Mouse (Mus musculus) megakaryocyte progenitor cell, adult 5-6 weeks (primary cell): ENCODE results near the gene Poglut1. TPM values are rescaled to one million over a fixed set of nuclear protein-coding genes. Genes with fewer than 3 reads are reported as not detected.

Experiments used
- ATAC-seq: replicated peaks from 2 replicates; pipeline ENCODE4 v1.8.0; 2016; ENCODE audit warnings: mild to moderate bottlenecking, moderate TSS enrichment, inconsistent platforms; ENCODE audit not compliant: poor library complexity
- total RNA-seq, 2 experiments: library from RNA; stranded (forward) in 1 of 2; stranded (reverse) in 1 of 2; fragments of 157-497, 149-512 nt in 1 of 2; fragments of 200-1000 nt in 1 of 2; gene quantifications; 2 replicates each; pipeline versions ENCODE4 v1.2.3 to v1.2.4; 2015 to 2017

Gene Poglut1
- total RNA-seq (2015) (41.1 and 43.1 TPM in 2 replicates), total RNA-seq (2017) (19.5 and 20.6 TPM in 2 replicates)

DNA sequence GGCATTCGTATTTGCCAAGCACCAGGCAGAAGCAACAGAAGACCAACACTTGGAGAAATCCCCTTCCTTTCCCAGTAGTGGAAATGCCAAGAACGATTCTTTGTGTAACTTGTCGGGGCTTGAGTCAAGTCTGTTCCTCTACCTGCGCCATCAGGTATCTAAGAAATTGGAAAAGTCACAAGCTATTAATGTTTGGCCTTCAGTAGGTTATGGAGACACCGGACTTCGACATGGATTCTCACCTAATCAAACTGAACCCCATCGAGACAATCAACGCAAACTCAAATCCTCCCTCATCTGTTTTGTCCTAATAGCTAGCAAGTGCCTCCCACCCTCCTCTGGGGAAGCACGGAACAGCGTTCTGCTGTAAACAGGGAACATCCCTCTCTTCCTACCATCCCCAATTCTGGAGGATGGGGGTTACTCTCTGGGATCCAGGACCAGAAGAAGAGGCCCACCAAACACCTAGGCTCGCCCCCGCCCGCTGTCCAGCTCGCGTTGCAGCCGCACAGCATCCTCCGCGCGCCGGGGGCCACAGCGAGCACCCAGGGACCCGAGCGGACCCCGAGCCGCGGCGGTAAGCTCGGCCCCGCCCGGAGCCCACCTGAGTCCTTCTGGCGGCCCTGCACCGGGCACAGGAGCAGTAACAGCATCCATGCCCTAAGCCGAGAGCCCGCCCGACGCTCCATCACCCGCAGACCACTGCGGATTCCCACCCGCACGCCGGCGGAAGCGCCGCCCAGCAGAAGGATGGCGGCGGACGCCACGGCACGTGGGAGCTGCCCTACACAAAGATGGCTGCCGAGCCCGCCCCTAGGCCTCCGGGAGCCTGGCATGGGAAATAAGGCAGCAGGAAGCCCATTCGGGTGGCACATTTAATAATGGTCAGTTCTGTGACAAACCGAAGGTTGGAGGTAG, at the start of gene Poglut1:
Gene Poglut1 (minus strand): TSS at position 780 of the 918 bp plus-strand sequence.
- ATAC-seq, result peak; percentile 96

GRCm38 (mm10) chr16:38598986-38599680, 49.1 kb upstream of the Poglut1 start:
- no peak for ATAC-seq

GRCm38 (mm10) chr16:38596651-38597050, 46.6 kb upstream of the Poglut1 start:
- no peak for ATAC-seq

GRCm38 (mm10) chr16:38596099-38596498, 46.0 kb upstream of the Poglut1 start:
- no peak for ATAC-seq

DNA sequence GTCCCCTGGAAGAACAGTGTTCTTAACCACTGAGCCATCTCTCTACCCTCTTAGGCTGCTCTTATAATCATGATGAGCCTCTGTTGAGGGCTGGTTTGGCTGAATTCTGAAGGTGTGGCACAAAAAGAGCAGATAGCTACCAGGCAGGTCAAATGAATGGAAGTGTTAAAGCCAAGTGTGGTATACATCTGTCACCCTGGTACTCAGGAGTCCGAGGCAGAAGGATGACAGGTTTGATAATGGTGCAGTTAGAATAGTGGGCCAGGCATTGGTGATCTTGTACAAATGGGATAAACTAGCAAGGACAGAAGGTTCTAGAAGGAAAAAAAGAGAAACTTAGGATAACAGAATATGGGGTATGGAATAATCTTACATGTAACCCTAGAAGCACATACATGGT, 44.4 kb upstream of the Poglut1 start:
- no peak for ATAC-seq

GRCm38 (mm10) chr16:38592946-38593345, 42.9 kb upstream of the Poglut1 start:
- peak; percentile 46 for ATAC-seq

GRCm38 (mm10) chr16:38592026-38592678, 42.1 kb upstream of the Poglut1 start:
- ATAC-seq, result no peak

DNA sequence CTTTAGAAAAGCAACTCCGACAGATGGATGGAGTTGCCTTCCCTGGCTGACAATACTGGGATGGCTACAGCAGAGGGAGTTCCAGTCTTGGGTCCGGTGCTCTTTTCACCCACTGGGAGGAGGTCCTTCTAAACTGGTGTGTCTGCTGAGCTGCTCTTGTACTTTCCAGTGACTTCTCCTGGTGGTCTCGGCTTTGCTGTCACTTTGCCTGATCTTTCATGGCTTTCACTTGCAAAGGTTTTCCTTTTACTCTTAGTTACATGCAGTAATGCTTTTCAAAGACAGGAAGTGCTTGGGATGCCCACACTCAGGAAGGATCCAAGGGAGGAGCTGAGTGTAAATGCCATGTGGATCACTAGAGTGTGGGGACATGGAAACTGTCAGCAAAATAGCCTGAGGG, 41.4 kb upstream of the Poglut1 start:
- ATAC-seq, result no peak

- ATAC-seq, result no peak
Measured at GRCm38 (mm10) chr16:38587572-38587971, 37.5 kb upstream of the Poglut1 start.

DNA sequence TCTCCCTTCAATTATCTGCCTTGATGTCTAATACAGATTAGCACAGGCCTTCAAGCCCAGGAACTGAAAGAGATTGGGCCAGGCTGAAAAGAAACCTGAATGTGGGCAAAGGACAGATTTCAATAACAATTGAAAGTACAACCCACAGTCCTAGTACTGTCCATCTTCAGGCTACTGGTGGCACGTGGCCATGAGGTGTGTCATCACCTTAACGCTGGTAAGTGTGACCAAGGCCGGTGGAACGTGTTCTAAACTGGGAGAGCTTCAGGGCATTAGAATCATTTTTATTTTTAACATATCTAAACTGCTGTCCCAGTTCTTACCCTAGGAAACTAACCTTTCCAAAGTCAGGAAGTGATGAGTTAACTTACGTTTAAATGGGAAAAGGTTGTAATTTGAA, 37.1 kb upstream of the Poglut1 start:
- ATAC-seq, result no peak

GRCm38 (mm10) chr16:38585186-38585585, 35.1 kb upstream of the Poglut1 start:
- ATAC-seq, result peak; percentile 79

DNA sequence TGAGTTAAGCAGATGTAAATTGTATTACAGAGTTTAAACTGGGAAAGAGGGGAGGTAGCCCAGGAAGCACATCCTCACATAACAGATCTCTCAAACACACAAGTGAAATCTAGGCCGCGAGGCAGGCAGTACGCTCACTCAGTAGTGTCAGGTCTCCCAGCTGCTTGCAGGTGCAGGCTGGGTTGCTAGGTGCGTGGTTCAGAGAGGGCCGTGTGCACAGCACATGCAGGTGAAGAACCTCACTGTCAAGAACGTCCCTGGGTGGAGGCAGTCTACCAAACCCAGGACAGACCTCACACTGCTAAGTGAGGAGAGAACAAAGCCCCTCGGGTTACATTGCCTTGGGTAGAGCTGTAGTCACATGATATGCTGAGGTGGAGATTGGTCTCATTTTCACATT, 34.7 kb upstream of the Poglut1 start:
- ATAC-seq, result peak; percentile 23; the same call in 1 of the 2 replicates

DNA sequence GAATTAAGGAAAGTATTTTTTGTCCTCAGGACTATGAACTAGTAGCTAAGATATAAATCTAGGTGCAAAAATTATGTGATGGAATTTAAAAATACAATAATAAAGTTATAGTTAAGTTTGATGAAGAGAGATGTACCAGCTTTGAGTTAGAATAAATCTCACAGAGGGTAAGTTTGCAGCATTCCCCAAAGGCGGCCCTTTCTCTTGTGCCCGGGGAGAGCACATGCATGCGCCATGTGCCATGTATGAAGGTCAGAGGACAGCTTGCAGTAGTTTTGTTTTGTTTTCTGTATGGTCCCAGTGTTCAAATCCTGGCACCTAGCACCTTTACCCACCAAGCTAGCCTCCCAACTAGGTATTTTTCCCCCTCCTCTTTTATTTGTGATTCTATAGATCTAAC, 21.4 kb upstream of the Poglut1 start:
- no peak for ATAC-seq

DNA sequence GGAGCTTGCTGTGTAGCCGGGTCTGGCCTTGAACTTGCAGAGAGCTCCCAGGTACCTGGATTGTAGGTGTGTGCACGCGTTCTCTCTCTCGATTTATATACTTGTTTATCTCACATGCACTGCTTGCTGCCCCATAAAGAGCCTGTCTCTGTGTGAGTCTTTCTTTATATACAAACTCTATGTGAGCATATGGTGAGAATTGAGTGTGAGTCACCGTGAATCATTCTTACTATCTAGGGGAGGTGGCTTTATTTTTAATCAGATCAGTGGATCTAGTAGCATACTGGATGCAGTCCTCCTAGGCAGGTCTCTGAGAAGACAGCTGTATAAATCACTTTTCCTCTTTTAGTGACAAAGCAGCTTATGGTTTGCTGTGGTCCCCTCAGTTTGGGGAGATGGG, 18.1 kb upstream of the Poglut1 start:
- ATAC-seq, result no peak

- ATAC-seq, result no peak
Measured at GRCm38 (mm10) chr16:38563516-38563915, 13.5 kb upstream of the Poglut1 start.

GRCm38 (mm10) chr16:38562968-38563327, 12.9 kb upstream of the Poglut1 start:
- ATAC-seq, result peak; percentile 47; the same call in 1 of the 2 replicates

DNA sequence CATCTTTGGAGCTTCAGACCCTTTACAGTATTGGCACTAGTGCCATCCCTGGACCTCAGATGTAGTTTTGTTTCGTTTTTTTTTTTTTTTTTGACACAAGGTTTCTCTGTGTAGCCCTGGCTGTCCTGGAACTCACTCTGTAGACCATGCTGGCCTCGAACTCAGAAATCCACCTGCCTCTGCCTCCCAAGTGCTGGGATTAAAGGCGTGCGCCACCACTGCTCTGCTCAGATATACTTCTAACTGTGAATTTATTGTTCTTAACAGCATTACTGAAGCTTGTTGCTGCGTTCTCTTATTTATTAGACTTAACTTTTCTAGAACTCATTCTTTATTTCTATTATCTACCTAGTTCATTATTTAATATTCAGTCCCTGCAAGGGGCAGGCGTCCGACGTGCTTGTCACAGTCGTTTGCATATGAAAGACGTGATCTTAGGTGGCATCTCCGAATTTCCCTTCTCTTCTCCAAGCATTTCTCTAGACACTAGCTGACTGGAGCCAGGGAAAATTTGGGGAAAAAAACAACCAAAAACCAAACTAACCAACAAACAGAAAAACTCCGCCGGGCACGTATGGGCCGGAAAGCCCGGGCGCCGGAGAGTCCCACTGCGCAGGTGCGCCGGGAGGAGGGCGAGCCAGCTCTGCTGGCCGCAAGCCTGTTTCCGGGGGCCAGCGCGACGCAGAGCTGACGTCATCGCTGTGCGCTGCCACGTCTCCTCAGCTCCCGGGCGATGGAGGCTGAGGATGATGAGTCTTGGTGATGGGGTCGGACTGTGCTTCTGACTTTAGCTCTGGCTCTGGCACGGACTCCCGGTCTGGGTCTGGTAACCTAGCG, 12.3 kb upstream of the Poglut1 start:
- peak; percentile 98 for ATAC-seq

DNA sequence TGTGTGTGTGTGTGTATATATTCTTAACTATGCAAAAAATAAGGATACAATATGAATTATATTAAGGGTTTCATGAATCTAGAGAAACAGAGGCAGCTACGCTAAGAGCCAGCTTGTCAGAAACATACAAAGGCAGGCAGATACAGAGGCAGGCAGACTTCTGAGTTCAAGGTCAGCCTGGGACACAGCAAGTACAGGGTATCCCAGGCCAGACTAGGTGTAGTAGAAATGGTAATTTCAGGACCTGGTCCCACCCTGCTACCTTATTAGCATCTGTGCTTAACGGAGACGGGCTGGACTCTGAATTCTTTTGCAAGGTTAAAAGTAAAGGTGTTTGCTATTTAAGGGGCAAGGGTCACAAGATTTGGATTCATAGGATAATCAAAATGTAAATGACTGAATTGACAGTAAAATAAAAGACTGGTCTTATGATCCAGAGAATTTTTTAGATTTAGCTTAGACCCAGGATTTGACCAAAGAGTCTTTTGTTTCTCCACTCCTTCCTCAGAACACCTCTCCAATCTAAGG, 8.2 kb upstream of the Poglut1 start, which contains the start of gene Tmem39a:
Gene Tmem39a (plus strand): TSS at position 478 of the 528 bp plus-strand sequence.
- no peak for ATAC-seq

GRCm38 (mm10) chr16:38555988-38556387, 5.9 kb upstream of the Poglut1 start:
- no peak for ATAC-seq

GRCm38 (mm10) chr16:38548000-38548399, 2.1 kb downstream of the Poglut1 start:
- ATAC-seq, result peak; percentile 51
